Mouse (Mus musculus) ES-Bruce4 (cell line): ENCODE results near the gene Cnksr1. TPM values are rescaled to one million over a fixed set of nuclear protein-coding genes. Genes with fewer than 3 reads are reported as not detected.

ENCODE experiments used
- H3K27ac ChIP-seq: 2 replicates; pipeline ENCODE4 v1.5.1; 2012; ENCODE audit warnings: low read length, inconsistent platforms; ENCODE audit not compliant: insufficient read depth
- H3K27me3 ChIP-seq: 2 replicates; pipeline ENCODE4 v1.6.1; 2012; ENCODE audit warnings: mild to moderate bottlenecking, low read length, inconsistent platforms; ENCODE audit not compliant: control insufficient read depth, poor library complexity, insufficient read depth, severe bottlenecking
- H3K36me3 ChIP-seq: 2 replicates; pipeline ENCODE4 v1.6.1; 2012; ENCODE audit warnings: inconsistent platforms, mild to moderate bottlenecking, low read length, moderate library complexity; ENCODE audit not compliant: control insufficient read depth, poor library complexity, insufficient read depth, severe bottlenecking
- H3K4me1 ChIP-seq: one replicate; pipeline ENCODE4 v1.8.1; 2011; ENCODE audit warnings: low read length; ENCODE audit not compliant: control insufficient read depth, insufficient read depth
- H3K4me3 ChIP-seq: 2 replicates; pipeline ENCODE4 v1.5.1; 2011; ENCODE audit warnings: low read depth, mild to moderate bottlenecking, low read length
- H3K9ac ChIP-seq: 2 replicates; pipeline ENCODE4 v1.6.1; 2012; ENCODE audit warnings: low read depth, mild to moderate bottlenecking, inconsistent platforms; ENCODE audit not compliant: poor library complexity, severe bottlenecking
- H3K9me3 ChIP-seq: replicated peaks from 2 replicates; pipeline ENCODE4 v1.6.1; 2012; ENCODE audit warnings: mild to moderate bottlenecking, low read length, inconsistent platforms; ENCODE audit not compliant: control insufficient read depth, poor library complexity, insufficient read depth, severe bottlenecking
- CTCF ChIP-seq: IDR thresholded peaks from one replicate; pipeline ENCODE4 v1.8.1; 2011; ENCODE audit warnings: low read depth, low read length
- EP300 ChIP-seq: IDR thresholded peaks from 2 replicates; pipeline ENCODE4 v1.6.1; 2011; ENCODE audit warnings: low read depth, low read length; ENCODE audit not compliant: insufficient read depth
- POLR2A ChIP-seq: IDR thresholded peaks from one replicate; pipeline ENCODE4 v1.8.1; 2011; ENCODE audit warnings: low read length; ENCODE audit not compliant: insufficient read depth
- polyA plus RNA-seq: library from polyadenylated mRNA; stranded (reverse); fragments of >200 nt; gene quantifications from 2 replicates; pipeline ENCODE4 v1.2.4, GENCODE M21; 2011; ENCODE audit warnings: low read depth; ENCODE audit not compliant: missing spikeins, insufficient read depth, insufficient read length

The Cnksr1 gene
- polyA plus RNA-seq, 1 experiment: 10.4 TPM

DNA sequence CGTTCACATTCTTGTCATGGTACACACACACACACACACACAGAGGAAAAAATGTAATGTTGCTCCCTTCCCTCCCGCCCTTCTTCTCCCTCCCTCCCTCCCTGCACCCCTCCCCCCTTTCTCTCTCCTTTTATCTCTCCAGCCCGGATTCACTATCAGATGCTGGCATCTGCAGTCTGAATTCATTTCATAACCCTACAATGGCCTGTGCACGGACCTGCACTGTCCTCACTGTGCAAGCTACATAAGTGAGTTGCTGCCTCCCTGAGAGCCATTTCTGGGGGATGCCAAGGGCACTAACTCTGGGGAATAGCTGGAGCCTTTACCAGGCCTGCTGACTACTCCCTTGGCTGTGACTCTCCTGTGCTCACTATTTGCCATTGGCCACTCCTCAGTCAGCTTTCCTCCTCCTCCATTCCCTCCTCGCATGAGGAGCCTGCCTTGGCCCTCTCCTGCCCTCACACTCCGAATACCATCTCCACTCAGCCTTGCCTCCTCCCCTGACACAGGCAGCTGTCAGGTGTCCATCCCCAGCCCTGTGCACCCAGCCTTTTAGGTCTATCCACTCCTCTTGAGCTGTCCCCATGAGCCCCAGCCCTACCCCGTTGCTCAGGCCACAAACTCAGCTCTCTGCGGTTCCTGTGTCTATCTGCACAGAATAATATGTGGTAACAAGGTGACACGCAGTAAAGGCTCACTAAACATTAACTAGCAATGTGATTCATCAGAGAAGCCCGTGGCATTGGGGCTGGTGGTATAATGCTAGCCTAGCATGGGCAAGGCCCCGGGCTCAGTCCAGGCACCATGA is 15.2 kb downstream of the Cnksr1 start:
- Histone ChIP-seq H3K27me3 (no peaks in the 10 kb centered on the region), H3K36me3 (no peaks in the 10 kb centered on the region), H3K27ac (no peak overlapping the region), H3K9me3 (no peaks in the 10 kb centered on the region), H3K9ac (no peak overlapping the region), H3K4me1 (no peaks in the 10 kb centered on the region), H3K4me3 (no peak overlapping the region)
- TF ChIP-seq POLR2A (no peak), EP300 (no peak), CTCF (no peak)

DNA sequence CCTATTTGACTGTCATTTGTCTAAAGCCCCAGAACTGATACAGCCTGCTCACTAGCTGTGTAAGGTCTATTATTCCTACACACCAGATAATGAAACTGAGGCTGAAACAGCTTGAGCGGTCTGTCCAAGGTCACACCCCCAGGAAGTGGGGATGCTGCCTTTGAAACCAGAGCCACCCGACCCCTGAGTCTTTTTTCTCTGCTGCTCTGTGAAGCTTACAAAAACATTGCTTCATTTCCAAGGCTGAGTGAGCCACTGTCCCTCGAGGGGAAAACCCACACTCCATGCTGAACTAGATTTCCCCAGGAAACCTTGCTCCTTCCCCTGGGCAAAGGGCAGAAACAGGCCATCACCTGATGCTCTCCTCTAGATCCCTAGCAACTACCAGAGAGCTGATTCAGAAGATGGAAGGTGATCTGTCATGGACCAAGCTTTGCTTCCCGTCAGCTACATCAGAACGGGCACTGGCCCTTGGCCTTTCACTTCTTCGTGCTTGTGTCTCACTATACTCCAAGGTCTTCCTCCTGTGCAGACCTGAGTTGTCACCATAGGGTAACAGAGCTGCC is 31.6 kb downstream of the Cnksr1 start:
- Histone ChIP-seq H3K4me1 (no peaks in the 10 kb centered on the region), H3K27me3 (no peaks in the 10 kb centered on the region), H3K27ac (no peak overlapping the region), H3K9ac (no peak overlapping the region), H3K9me3 (no peaks in the 10 kb centered on the region), H3K36me3 (no peaks in the 10 kb centered on the region), H3K4me3 (no peak overlapping the region)
- no peak for TF ChIP-seq CTCF
- TF ChIP-seq POLR2A: no peak

DNA sequence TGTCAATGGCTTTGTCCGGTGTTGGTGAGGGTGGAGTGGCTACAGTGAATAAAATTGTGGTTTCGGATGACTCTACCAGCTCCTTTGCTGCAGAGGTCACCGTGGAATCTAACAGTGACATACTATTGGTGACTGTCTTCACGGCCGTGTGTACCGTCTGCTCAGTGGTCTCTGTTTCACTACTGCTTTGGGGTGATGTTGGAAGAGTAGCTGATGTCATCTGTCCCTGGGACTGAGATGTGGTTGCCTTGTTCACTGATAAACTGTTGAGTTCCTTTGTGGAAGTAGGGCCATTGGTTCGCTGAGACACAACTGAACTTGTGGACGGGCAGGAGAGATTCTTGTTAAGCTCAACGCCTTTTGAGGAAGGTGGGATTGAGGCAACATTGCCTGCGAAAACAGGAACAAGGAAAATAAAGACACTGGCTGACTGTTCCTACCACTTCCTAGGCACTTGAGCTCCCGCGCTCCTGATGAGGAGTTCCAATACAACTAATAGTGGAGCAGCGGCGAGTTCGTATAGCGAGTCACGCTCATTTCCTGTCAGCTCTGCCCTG is 34.8 kb downstream of the Cnksr1 start:
- TF ChIP-seq EP300: no peak
- TF ChIP-seq CTCF: no peak
- no peak for TF ChIP-seq POLR2A
- Histone ChIP-seq H3K36me3 (no peaks in the 10 kb centered on the region), H3K27me3 (no peaks in the 10 kb centered on the region), H3K9me3 (no peaks in the 10 kb centered on the region), H3K4me3 (no peak overlapping the region), H3K4me1 (no peaks in the 10 kb centered on the region), H3K27ac (no peak overlapping the region), H3K9ac (no peak overlapping the region)

DNA sequence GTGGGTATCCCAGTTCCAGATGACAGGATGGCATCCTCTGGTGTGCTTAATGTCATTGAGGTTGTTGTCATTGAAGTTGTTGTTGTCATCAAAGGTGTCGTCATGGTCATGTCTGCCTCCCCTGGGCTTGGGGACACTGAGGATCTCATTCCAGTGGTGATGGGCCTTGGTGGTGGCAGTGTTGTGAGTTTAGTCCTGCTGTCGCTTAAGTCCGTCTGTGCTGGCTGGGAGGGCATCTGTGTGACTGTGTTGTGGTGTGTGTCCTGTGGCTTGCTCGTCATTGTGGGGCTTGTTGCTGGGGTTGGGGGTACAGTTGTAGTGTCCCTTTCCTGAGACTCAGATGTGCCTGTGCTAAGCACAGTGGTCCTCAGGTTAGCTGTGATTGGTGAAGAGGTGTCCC is 35.3 kb downstream of the Cnksr1 start, which contains the start of gene Gm7534:
TSS of gene Gm7534 (minus strand) at position 101 of the 400 bp plus-strand sequence.
- TF ChIP-seq EP300: no peak
- no peak for TF ChIP-seq CTCF
- TF ChIP-seq POLR2A: no peak
- H3K27ac ChIP-seq: no peak within 1 kb of the TSS
- H3K4me3 ChIP-seq: no peak within 1 kb of the TSS
- no peaks in the 10 kb centered on the region for H3K36me3 ChIP-seq
- H3K9ac ChIP-seq: no peak within 1 kb of the TSS
- H3K27me3 ChIP-seq: no peaks in the 10 kb centered on the region
- H3K9me3 ChIP-seq: no peaks in the 10 kb centered on the region
- H3K4me1 ChIP-seq: no peaks in the 10 kb centered on the region

DNA sequence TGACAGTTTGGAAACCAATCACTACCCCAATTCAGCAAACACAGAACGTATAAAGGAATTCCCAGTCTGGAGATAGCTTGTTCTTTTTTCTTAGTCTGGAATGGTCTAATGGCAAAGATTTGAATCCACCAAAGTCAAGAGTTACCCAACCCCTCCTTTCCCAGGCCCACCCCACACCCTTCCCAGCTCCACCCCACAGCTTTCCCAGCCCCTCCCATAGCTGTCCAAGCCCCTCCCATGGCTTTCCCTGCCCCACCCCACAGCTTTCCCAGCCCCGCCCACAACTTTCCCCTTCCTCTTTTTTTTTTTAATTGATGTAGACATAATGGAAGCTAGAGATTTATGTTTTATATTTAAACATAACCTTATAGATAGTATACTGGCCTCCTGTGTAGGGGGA is 38.8 kb downstream of the Cnksr1 start:
- Histone ChIP-seq H3K4me1 (no peaks in the 10 kb centered on the region), H3K36me3 (no peaks in the 10 kb centered on the region), H3K9ac (no peak overlapping the region), H3K27ac (no peak overlapping the region), H3K9me3 (no peaks in the 10 kb centered on the region), H3K4me3 (no peak overlapping the region), H3K27me3 (no peaks in the 10 kb centered on the region)
- TF ChIP-seq CTCF: no peak

DNA sequence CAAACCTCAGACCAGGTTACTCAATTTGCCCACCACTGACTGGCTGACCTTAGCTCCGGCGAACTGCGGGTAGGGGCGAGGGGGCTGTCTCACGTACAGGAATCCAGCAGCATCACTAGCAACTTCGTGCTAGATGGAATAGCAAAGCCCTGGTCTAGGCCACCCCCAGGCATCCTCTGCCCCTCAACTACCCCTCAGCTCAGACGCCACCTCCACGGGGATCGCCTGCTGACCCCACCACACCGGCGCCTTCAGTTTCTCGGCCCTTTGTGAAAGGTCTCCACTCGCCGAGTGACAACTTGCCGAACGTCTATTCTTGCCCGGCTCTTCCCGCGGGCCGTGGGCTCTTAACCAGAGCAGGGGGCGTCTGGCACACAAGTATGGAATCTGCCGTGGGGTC is 51.9 kb downstream of the Cnksr1 start:
- H3K9me3 ChIP-seq: no peaks in the 10 kb centered on the region
- H3K27ac ChIP-seq: no peak overlapping the region
- TF ChIP-seq CTCF (no peak), EP300 (no peak), POLR2A (no peak)
- peak overlapping the region; percentile 88 for H3K4me3 ChIP-seq
- no peaks in the 10 kb centered on the region for H3K36me3 ChIP-seq
- H3K27me3 ChIP-seq: no peaks in the 10 kb centered on the region
- H3K9ac ChIP-seq: peak overlapping the region; percentile 80
- no peaks in the 10 kb centered on the region for H3K4me1 ChIP-seq
